Mouse (Mus musculus) layer of hippocampus, adult 8-10 months (tissue): ENCODE measurements at regions not wholly inside any gene's neighbourhood (a gene's known extent, or its start where the extent isn't known, plus 50 kb on each side); places are given as distances from the start of the nearest gene placed in this dataset.

Experiments used
- DNase-seq, 2 experiments: peaks; one replicate each; pipeline ENCODE4 v3.0.0; 2022; ENCODE audit warnings: low spot score in 2 of 2

DNA sequence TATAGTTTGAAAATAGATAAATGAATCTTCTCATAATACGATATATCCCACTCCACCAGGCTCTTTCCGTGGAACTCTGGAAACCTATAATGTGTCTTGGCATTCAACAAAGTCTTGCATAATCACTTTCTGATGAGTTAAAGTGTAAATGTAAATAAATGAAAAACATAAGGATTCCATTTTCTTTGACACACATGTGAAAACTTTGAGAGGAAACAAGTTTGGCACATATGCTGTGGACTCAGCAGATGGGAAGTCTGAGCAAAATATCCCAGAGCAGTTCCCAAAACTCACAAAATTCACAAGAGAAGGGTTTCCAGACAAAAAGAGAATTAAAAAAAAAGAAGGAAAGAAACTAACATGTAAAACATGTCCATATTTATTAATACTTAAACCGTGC is 645.3 kb upstream of the Adamts5 start:
- DNase-seq, result no peak

DNA sequence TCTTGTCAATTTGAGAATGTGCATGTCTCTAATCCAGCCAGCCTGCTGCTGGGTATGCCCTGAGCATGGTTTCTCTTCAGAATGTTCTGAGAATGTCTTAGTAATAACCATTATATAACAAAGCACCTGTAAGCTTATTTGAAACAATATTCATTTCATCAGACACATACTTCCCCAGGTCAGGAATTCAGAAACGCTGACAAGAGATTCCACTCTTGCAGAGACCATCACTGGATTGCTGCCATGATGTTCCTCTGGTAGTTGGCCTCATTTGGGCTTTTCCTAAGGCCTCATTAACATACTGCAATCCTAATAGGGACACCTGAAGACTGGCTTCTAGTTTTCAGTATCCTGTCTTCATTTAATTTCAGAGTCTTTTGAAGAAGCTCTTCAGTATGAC is 642.5 kb upstream of the Adamts5 start:
- DNase-seq, result no peak

DNA sequence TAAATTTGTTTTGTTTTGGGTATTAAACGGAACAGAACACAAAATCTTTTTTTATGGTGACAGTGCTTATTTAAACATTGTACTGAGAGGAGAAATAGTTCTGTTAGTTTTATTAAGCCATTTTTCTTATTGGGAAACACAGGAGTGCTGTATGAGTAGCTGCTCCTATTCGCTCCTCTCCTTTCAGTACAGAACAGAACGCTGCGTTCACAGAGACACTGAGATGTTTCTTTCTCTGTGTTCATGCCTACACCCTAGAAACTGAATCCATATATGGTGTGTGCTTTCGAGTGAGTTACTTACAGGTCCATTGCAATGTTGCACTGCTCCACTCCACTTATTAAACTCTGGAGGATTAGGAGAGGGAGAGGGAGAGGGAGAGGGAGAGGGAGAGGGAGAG is 634.9 kb upstream of the Adamts5 start:
- DNase-seq, result no peak

DNA sequence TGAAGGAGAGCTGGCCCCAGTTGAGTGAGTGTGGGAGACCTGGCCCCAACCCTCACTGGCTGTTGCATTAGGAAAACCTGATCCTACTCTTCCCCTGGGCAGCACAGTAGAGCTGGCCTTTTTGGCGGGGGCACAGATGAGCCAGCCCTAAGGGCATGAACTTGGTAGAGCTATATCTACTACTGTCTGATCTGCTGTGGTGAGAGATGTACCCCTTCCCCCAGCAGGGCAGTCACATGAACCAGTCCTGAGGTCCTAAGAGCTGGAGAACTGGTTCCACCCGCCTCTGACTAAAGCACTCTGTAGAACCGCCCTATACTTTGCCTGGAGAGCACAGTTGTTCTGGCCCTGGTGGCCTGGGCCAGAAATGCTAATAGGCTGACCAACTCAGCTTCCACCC is 622.5 kb upstream of the Adamts5 start:
- no peak for DNase-seq

DNA sequence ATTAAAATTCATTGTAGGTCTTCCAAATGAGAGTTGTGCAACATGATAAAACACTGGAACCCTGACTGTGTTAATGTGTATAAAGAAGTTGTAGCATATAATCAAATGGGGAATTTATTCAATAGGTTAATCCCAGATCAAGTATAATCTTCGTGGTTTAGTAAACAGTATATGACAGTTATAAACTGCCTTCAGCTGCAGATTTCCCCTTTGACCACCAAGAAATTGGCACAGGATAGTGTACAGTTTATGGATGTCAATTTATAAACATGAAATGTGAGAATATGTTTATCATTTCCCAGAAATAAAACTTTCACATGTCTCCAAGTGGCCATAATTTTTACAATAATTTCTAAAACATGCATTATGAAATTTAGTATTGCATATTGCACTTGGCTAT is 615.3 kb upstream of the Adamts5 start:
- no peak for DNase-seq

DNA sequence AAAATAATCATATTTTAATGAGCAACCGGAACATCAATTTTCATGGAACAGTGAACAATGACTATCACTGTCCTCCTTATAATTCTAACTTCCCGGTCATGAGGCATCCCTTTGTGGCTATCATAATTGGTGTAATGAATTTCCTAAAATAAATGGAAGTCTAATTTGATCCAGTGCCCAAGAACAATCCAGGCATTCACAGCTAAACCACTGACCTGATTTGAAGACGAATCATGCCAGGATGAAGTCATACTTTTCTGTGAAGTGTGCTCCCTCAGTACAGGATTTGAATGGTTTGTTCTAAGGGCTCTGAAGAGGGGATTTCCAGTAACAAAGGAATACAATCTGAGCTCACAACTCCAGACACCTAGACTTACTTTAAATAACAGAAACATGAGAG is 614.5 kb upstream of the Adamts5 start:
- peak in 1 of 2 experiments; percentile 19 for DNase-seq

DNA sequence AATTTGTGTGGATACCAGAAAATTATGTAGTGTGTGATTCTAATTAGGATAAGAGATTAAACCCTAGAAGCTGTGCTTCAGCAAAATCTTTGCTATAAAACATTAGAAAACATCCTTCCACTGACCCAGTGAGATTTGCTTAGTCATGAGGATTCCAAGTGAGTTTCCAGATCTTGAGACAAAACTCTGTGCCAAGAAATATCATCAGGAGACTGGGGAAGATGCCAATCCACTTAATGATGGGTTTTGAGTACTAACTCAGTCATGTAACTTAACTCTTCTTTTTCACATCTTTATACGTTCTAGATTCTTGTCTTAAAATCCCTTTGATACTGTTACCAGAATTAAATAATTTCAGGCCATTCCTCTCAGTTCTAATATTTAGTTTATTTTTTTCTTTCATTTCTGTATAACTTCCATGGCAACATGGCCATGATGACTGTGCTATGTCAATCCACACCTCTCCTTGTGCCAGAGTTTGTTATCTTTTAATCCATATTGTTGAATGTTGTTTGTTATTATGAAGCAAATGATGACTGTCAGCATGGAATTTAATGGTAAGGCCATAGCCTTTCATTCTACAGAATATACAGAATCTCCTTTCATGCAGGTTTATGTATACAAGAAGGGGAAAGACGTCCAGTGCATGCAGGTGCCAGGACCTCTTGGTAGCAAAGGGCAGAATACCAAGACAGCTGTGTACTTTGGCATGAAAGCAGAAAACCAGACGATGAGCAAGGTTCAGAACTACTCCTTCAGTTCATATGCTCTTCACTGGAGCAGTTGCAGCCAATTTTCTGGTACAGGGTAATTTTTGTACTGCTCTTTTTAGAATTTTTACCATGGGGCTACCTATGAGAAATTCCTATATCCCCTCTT is 599.7 kb upstream of the Adamts5 start:
- no peak for DNase-seq

DNA sequence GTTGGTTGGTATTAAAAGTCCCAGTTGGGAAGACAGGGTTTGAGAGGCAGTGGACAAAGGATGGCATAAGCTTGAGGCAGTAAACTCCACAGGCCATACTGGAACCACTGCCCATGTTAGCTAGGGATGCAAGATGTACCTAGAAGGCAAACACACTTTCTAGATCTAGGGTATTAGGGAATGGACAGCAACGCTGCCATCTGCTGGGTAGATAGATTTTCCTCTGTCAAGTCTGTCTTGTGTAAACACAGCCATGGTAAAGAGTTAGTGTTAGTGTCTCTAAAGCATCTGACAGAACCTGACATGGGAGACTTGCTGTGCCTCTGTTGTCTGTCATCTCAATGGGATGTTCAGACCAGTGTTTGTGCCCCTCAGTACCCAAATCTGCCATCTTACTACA is 573.5 kb upstream of the Adamts5 start:
- peak in 1 of 2 experiments; percentile 3 for DNase-seq

DNA sequence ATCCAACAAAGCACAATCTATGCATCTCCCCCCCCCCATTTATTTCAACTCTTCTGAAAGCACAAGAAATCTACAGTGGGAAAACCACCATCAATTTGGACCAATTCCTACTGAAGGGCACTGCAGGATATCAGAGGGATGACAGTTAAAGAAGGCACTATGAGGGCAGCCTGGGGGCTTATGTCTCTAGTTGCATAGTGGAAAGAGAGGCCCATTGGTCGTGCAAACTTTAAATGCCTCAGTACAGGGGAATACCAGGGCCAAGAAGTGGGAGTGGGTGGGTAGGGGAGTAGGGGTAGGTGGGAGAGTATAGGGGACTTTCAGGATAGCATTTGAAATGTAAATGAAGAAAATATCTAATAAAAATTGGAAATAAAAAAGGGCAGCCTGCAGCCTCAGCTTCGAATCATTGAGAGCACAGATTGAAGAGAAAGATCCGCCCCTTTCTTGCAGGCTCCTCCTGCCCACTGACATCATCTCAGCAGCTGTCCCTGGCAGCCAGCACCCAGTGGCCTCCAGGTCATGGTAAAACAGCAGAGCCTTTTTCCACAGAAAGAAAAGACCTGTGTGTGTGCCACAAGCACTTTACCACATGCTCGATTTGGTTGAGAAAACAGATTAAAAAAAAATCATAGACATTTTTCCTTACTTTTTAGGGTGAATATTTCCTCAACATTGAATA is 571.6 kb upstream of the Adamts5 start:
- peak; percentile 4 to 7 for DNase-seq

DNA sequence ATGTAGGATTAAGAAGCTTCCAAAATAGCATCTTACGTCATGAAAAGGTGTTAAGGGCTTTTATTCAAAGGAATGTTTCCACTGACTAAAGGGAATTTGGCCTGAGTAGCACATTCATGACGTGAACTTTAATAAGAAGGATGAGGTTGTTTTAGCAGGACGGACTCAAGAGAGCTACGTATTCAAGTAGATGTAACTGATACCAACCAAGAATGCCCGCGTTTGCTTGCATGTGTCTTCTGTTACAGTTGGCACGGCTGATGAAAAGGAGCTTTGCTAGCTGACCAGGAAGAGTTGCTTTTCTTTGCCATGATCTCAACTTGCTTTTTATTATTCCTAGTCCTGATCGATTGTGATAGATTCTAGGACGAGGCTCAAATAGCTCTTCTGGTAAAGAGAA is 559.4 kb upstream of the Adamts5 start:
- no peak for DNase-seq

DNA sequence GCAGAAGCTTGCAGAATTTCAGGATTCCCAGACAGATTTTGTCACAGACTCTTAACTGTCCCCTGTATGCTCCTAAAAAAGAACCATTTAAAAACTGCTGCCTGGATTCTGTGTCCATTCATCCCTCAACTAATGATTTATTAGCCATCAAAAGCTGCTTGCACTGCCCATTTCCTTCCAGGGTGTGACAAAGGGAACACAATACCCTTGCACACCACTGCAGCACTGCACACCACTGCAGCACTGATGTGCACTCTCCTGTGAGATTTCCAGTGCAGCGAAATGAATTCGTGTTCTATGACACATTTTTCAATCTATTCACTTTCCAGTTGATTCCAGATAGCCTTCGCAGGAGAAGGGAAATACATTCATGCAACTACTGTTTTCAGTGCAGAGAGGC is 555.0 kb upstream of the Adamts5 start:
- no peak for DNase-seq

DNA sequence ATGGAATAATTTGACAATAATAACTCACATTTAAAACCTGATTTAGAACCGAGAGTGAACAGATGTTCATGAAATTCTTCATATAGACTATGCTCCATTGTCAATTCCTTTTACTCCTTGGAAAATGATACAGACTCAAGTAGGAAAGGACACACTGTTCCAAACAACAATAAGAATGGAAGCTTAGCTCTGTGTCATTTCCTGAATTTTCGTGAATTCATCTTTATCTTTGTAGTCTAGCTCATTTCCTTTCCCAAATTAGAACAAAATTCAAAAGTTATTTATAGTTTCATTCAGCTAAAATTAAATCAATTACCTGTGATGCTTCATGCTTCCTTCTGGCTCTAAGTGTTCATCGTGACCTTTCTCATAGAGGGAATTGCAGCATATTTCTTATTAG is 553.2 kb upstream of the Adamts5 start:
- no peak for DNase-seq

DNA sequence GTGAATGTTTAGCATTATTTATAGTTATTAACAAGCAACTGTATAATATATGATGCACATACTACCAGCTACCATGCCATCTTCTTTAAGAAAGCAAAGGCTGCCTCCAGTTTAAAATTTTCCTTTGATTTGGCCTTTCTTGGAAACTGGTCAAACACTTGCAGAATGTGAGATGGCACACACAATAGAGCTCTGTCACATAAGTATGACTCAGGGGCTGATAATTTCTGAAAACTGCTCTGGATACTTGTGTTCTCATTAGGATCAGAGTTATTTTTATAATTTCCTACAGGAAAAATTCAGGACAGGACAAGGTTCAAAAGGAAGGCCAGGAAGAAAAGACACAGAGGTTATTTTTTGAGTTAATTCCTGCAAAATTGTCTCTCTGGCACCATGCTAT is 552.4 kb upstream of the Adamts5 start:
- DNase-seq, result no peak

DNA sequence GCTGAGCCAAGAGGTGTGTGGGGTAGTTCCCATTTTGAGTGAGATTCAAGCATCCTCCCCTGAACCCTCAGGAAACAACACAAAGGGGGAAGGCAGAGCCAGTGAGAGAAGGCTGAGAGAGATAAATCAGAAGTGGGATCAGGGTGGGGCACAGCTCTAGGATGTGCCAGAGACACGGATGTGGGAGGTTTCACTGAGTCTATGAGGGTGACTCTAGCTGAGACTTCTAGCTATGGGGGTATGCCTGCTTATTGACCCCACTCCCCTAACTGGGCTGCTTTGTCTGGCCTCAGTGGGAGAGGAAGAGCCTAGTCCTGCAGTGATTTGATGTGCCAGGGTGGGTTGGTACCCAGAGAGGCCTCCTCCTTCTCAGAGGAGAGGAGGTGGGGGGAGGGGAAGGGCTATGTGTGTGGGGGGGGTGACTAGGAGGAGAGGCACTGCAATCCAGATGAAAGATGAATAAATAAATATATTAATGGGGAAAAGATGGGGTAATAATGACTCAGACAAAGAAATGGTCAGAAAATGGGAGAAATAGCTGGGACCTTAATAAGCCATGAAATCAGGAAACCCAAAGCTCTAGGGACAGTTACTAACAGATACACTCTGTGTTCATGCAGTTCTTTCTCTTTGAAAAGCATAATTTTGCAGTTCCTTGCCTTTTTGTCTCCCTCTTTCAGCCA is 547.0 kb upstream of the Adamts5 start:
- no peak for DNase-seq

DNA sequence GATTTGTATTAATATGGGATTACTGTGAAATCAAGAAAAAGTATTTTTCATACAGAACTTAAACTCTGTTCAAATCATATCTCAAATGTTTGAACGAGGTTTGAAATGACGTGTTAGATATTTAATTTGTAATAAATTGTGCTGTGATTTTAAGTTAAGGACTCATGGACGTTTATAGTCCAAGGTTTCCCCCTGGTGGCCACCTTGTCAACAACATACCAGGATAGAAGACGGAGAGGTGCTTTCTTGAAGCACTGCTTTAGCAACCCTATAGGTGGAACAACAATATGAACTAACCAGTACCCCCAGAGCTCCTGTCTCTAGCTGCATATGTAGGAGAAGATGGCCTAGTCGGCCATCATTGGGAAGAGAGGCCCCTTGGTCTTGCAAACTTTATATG is 517.8 kb upstream of the Adamts5 start:
- peak; percentile 47 to 70 for DNase-seq

DNA sequence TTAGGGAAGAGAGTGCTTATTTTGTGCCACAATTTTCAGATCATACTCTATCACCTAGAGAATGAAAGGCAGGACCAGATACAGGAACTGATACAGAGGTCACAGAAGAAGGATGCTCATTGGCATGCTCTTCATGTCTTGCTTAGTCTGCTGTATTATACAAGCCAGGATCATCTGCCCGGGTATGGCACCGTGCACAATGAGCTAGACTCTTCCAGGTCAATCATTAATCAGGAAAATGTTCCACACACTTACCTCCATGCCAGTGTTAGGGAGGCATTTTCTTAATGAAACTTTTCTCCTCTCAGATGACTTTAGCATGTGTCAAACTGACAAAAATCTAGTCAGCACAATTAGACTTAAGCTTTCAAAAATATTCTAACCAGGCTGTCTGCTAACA is 502.7 kb upstream of the Adamts5 start:
- DNase-seq, result no peak

DNA sequence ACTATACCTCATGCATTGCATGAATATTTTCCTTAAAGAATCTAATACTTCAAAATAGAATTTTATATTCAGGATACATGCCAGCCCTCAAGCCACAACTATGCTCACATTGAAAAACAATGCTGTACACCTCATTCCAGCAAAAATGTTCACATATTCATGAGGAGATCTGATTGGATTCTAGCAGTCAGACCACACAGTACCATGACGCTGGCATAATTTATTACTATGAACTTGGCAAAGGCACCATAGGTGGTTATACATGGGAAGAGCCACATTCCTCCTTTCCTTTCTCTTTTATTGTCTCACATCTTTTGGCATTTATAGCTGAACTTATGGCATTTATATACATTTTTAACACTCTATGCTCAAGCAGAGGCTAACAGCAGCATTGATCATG is 499.8 kb upstream of the Adamts5 start:
- no peak for DNase-seq

DNA sequence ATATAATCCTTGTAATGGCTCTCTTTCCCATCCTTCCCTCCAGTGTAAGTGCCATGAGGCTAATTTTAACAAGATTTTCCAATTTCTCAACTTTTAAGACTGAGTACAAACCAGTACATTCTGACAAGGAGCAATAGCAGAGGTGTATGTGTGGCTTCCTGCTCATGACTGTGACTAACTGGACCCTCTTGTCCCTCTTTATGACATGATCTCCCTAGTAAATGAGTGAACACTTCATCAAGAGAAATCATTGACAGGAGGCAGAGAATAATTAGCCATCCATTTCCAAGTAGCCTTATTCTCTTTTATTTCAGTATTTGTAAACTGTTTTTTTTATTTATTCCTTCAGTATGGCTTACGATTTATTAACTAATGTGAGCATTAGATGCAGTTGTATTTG is 497.7 kb upstream of the Adamts5 start:
- no peak for DNase-seq

DNA sequence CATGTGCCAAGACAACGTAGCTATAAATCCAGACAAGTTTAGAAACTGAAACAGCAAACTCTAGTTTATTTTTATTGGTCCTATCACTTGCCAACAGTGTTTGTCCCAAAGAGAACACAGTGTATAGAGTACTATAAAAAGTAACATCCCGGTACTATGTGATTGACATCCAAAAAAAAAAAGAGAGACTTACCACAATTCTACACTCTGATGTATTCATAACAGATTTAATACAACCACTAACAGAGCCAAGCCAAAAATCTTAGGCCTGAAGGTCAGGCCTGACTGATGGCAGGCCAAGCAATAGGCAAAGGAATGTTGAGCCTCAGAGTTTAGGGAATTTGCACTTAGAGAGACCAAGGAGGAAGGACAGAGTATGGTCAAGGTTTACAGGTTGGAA is 495.9 kb upstream of the Adamts5 start:
- no peak for DNase-seq

DNA sequence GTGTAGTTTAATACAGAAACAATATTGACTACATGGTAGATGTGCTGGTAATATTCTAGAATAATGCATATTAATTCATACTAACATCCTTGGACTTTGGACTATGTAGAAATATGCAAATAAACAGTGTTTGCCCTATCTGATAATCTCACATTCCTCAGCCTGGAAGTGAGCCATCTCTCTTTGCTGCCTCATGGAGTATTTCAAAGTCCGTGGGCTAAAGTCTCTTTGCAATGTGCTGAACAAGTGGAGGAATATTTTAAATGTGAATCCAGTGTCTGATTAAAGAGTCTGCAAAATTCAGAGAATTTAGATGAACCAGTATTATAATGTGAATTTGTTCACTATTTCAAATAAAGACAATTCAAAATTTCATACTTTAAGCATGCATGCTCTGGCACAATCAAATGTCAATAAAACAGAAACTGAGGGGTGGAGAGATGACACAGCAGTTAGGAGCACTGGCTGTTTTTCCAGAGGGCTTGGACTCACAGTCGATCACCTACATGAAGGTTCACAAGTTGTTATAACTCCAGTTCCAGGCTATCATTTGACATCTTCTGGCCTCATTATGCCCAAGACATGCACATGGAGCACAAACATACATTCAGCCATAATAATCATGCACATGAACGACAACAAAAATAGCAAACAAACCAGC is 487.6 kb upstream of the Adamts5 start:
- peak; percentile 2 to 4 for DNase-seq

DNA sequence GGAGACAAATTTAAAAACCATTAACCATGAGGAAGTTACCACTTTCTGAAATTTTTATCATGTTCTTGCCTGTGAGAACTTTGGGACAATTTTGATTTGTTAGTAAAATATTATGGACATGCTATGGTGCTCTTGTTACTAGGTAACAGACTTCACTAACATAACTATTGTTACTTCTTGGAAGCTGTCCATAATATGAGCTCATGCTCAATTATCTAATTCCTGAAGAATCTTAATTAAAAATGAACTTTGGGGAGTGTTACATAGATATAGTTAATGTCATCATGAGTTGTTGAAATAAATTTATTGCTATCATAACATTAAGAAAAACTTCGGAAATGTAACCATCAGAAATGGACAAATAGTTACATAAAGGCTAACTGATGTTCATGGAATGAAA is 486.5 kb upstream of the Adamts5 start:
- no peak for DNase-seq

DNA sequence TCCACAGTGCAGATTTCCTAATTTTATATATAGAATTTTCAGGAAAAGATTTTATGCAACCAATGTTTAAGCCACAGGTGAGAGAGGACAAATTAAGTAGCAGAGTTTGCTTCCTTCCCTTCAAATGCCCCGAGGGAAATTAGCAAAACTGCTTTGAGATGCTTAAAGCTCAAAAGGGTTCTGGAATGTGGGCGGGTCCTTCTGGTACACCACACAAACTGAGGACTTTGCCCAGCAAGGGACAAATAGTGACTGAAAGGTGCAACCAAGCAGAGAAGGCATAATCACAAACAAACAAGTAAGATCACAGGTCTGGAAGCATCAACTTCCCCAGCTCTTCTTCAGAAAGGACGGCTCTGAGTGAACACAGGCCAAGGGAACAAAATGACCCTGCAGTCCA is 476.4 kb upstream of the Adamts5 start:
- DNase-seq, result no peak
